Mouse (Mus musculus) embryonic facial prominence, embryonic 12.5 days (tissue): ENCODE results near the gene Vars. TPM values are rescaled to one million over a fixed set of nuclear protein-coding genes. Genes with fewer than 3 reads are reported as not detected.
"Not testable (repeated sequence)": the region's sequence is repeated elsewhere in the genome, so short reads cannot be mapped to it uniquely, and the experiment has no call there.

Experiments used
- ATAC-seq: fragments of 200-750 bp; cut with Nextera tagmentation; 2 replicates; pipeline ENCODE4 v1.8.0; 2017; ENCODE audit not compliant: insufficient number of reproducible peaks, insufficient read depth, low FRiP score, low TSS enrichment
- H3K27ac ChIP-seq: fragments of 300-500 bp; sonication (generic); 2 replicates; pipeline ENCODE4 v1.5.1; 2016; ENCODE audit warnings: mild to moderate bottlenecking
- H3K27me3 ChIP-seq: fragments of 300-500 bp; sonication (generic); 2 replicates; pipeline ENCODE4 v1.6.1; 2016; ENCODE audit warnings: mild to moderate bottlenecking, moderate library complexity
- H3K36me3 ChIP-seq: fragments of 300-500 bp; sonication (generic); 2 replicates; pipeline ENCODE4 v1.6.1; 2016; ENCODE audit warnings: mild to moderate bottlenecking
- H3K4me1 ChIP-seq: fragments of 300-500 bp; sonication (generic); 2 replicates; pipeline ENCODE4 v1.6.1; 2016
- H3K4me2 ChIP-seq: fragments of 300-500 bp; sonication (generic); replicated peaks from 2 replicates; pipeline ENCODE4 v1.6.1; 2016; ENCODE audit warnings: mild to moderate bottlenecking, moderate library complexity
- H3K4me3 ChIP-seq: fragments of 300-500 bp; sonication (generic); 2 replicates; pipeline ENCODE4 v1.5.1; 2016; ENCODE audit warnings: mild to moderate bottlenecking
- H3K9ac ChIP-seq: fragments of 300-500 bp; sonication (generic); 2 replicates; pipeline ENCODE4 v1.6.1; 2016; ENCODE audit warnings: mild to moderate bottlenecking, moderate library complexity
- H3K9me3 ChIP-seq: fragments of 300-500 bp; sonication (generic); 2 replicates; pipeline ENCODE4 v1.6.1; 2016; ENCODE audit warnings: mild to moderate bottlenecking, moderate library complexity
- whole genome bisulfite sequencing: fragments of 180-500 bp; shearing (Covaris S2); methylation state at CpG from one replicate; pipeline ENCODE4 v1.1.7; 2016; 5-methylcytosine and 5-hydroxymethylcytosine counted together
- polyA plus RNA-seq: library from polyadenylated mRNA; unstranded; fragments of >200 nt; fragmentation: Nextera tagmentation; extraction: Ambion mirVana; gene quantifications from 2 replicates; pipeline ENCODE4 v1.2.1, GENCODE M21; 2016

The Vars gene
- polyA plus RNA-seq, 1 experiment from 2014 or later = 150 TPM

- 89% methylated on average over 13 of the region's 14 CpGs for WGBS
Measured at GRCm38 (mm10) chr17:34996411-34997141, 4.2 kb upstream of the Vars start.

GRCm38 (mm10) chr17:34997142-34997483 is 3.7 kb upstream of the Vars start:
- Histone ChIP-seq H3K4me3 (no peak overlapping the region), H3K27ac (no peak overlapping the region), H3K4me1 (peaks cover 11% of the 10 kb centered on the region; the same call in 1 of the 2 replicates), H3K36me3 (peaks cover 14% of the 10 kb centered on the region; the same call in 1 of the 2 replicates), H3K9ac (no peak overlapping the region), H3K9me3 (no peaks in the 10 kb centered on the region), H3K27me3 (no peaks in the 10 kb centered on the region), H3K4me2 (0 out of 2 replicates have a peak overlapping the region, but pooled peaks have one; percentile 7)
- 91% methylated on average over 5 of the region's 5 CpGs for WGBS
- ATAC-seq = no peak

More at GRCm38 (mm10) chr17:34996411-34997141, 4.2 kb upstream of the Vars start:
- no peaks in the 10 kb centered on the region for H3K9me3 ChIP-seq
- H3K27ac ChIP-seq = no peak overlapping the region
- peaks cover 14% of the 10 kb centered on the region; the same call in 1 of the 2 replicates for H3K36me3 ChIP-seq
- ATAC-seq = no peak
- no peak overlapping the region for H3K9ac ChIP-seq
- H3K4me1 ChIP-seq = peaks cover 9% of the 10 kb centered on the region; the same call in 1 of the 2 replicates
- no peaks in the 10 kb centered on the region for H3K27me3 ChIP-seq
- no peak overlapping the region for H3K4me3 ChIP-seq
- H3K4me2 ChIP-seq = no peak overlapping the region

- 94% methylated on average over 15 of the region's 15 CpGs for WGBS
- peak overlapping the region; percentile 93; the same call in 1 of the 2 replicates for H3K4me2 ChIP-seq
- H3K9ac ChIP-seq = no peak overlapping the region
- H3K4me3 ChIP-seq = peak overlapping the region; percentile 33; the same call in 1 of the 2 replicates
- no peaks in the 10 kb centered on the region for H3K9me3 ChIP-seq
- H3K4me1 ChIP-seq = peaks cover 26% of the 10 kb centered on the region
- ATAC-seq = no peak
- H3K27me3 ChIP-seq = no peaks in the 10 kb centered on the region
- H3K27ac ChIP-seq = no peak overlapping the region
- H3K36me3 ChIP-seq = peaks cover 14% of the 10 kb centered on the region; the same call in 1 of the 2 replicates
Measured at GRCm38 (mm10) chr17:34998526-34999430, 2.0 kb upstream of the Vars start.

- WGBS = 24% methylated on average over 30 of the region's 32 CpGs
- H3K27ac ChIP-seq = peak overlapping the region; percentile 99
Measured at GRCm38 (mm10) chr17:34999871-35000716, 693 bp upstream of the Vars start.

DNA sequence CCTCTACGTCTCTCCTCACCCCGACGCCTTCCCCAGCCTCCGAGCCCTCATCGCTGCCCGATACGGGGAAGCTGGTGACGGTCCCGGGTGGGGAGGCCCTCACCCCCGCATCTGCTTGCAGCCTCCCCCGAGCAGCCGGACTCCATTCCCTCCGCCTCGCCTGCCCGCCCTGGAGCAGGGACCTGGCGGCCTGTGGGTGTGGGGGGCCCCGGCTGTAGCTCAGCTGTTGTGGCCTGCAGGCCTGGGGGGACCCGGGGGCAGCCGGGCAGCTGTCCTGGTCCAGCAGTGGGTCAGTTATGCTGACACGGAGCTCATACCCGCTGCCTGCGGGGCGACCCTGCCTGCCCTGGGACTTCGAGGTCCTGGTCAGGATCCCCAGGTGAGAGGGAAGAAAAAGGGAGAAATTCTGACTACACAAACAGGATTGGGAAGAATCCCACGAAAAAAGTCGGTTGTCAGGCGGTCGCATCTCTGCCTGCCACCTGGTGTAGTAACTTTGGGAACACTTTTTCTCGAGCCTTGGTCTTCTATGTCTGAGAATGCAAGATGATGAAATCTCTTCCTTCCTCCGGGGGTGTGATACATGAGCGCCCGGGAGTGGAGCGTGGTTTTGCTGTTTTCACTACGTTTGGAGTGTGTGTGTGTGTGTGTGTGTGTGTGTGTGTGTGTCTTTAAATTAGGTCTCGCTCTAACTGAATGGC is 815 bp downstream of the Vars start:
- Histone ChIP-seq H3K4me3 (peak overlapping the region; percentile 68), H3K9me3 (no peaks in the 10 kb centered on the region), H3K9ac (peak overlapping the region; percentile 92), H3K27ac (peak overlapping the region; percentile 99), H3K4me1 (peaks cover 26% of the 10 kb centered on the region), H3K4me2 (peak overlapping the region; percentile 93), H3K27me3 (no peaks in the 10 kb centered on the region), H3K36me3 (peaks cover 35% of the 10 kb centered on the region)
- under 1% methylated on average over 35 of the region's 35 CpGs for WGBS
- ATAC-seq = no peak

More at GRCm38 (mm10) chr17:34999871-35000716, 693 bp upstream of the Vars start:
- Histone ChIP-seq H3K9ac (peak overlapping the region; percentile 92), H3K4me2 (peak overlapping the region; percentile 93), H3K4me1 (peaks cover 26% of the 10 kb centered on the region), H3K36me3 (peaks cover 26% of the 10 kb centered on the region), H3K4me3 (peak overlapping the region; percentile 68)
- not testable (repeated sequence) for H3K27me3 ChIP-seq, H3K9me3 ChIP-seq, ATAC-seq

- WGBS = 10% methylated on average over 12 of the region's 12 CpGs
- H3K27ac ChIP-seq = peak overlapping the region; percentile 99
- H3K9me3 ChIP-seq = no peaks in the 10 kb centered on the region
- peak overlapping the region; percentile 68 for H3K4me3 ChIP-seq
- H3K36me3 ChIP-seq = peaks cover 42% of the 10 kb centered on the region
- ATAC-seq = no peak
- H3K4me1 ChIP-seq = peaks cover 23% of the 10 kb centered on the region
- peak overlapping the region; percentile 92 for H3K9ac ChIP-seq
- peak overlapping the region; percentile 93 for H3K4me2 ChIP-seq
- no peaks in the 10 kb centered on the region for H3K27me3 ChIP-seq
Measured at GRCm38 (mm10) chr17:35002153-35002865, 1.5 kb downstream of the Vars start.

GRCm38 (mm10) chr17:35003022-35003838 is 2.4 kb downstream of the Vars start:
- peak overlapping the region; percentile 93 for H3K4me2 ChIP-seq
- H3K27ac ChIP-seq = no peak overlapping the region
- H3K9ac ChIP-seq = peak overlapping the region; percentile 92
- H3K4me3 ChIP-seq = peak overlapping the region; percentile 68
- 65% methylated on average over 9 of the region's 9 CpGs for WGBS
- no peak for ATAC-seq
- H3K4me1 ChIP-seq = peaks cover 23% of the 10 kb centered on the region
- no peaks in the 10 kb centered on the region for H3K9me3 ChIP-seq
- no peaks in the 10 kb centered on the region for H3K27me3 ChIP-seq
- peaks cover 47% of the 10 kb centered on the region for H3K36me3 ChIP-seq

GRCm38 (mm10) chr17:35004075-35004717 is 3.4 kb downstream of the Vars start:
- Histone ChIP-seq H3K9me3 (no peaks in the 10 kb centered on the region), H3K4me3 (no peak overlapping the region), H3K27ac (no peak overlapping the region), H3K27me3 (no peaks in the 10 kb centered on the region), H3K9ac (no peak overlapping the region), H3K36me3 (peaks cover 50% of the 10 kb centered on the region), H3K4me2 (no peak overlapping the region), H3K4me1 (peaks cover 23% of the 10 kb centered on the region)
- no peak for ATAC-seq
- 96% methylated on average over 17 of the region's 17 CpGs for WGBS

GRCm38 (mm10) chr17:35005158-35005557 is 4.4 kb downstream of the Vars start:
- no peak overlapping the region for H3K4me3 ChIP-seq
- H3K36me3 ChIP-seq = peaks cover 59% of the 10 kb centered on the region
- H3K27ac ChIP-seq = no peak overlapping the region
- no peak overlapping the region for H3K9ac ChIP-seq
- 94% methylated on average over 10 of the region's 10 CpGs for WGBS
- no peak for ATAC-seq
- H3K27me3 ChIP-seq = no peaks in the 10 kb centered on the region
- peaks cover 17% of the 10 kb centered on the region for H3K4me1 ChIP-seq
- no peak overlapping the region for H3K4me2 ChIP-seq
- no peaks in the 10 kb centered on the region for H3K9me3 ChIP-seq
